Mouse (Mus musculus): ENCODE data around the gene Tor4a. TPM values are rescaled to one million over a fixed set of nuclear protein-coding genes. Genes with fewer than 3 reads are reported as not detected.

Gene Tor4a
- polyA plus RNA-seq, 1 experiment from 2014 or later = 12.8 TPM

- Histone ChIP-seq H3K4me2 (replicated peaks; ENCODE audit: low read depth, low read length) (peak overlapping the region; percentile 82), H3K27me3 (ENCODE audit: control insufficient read depth, insufficient read depth, low read length) (no peaks in the 10 kb centered on the region), H3K27ac (ENCODE audit: low read length) (peak overlapping the region; percentile 52; the same call in 1 of the 2 replicates), H3K9ac (replicated peaks; ENCODE audit: low read depth, low read length) (peak overlapping the region; percentile 33), H3K4me1 (ENCODE audit: control insufficient read depth, insufficient read depth, low read length) (peaks cover 15% of the 10 kb centered on the region), H3K36me3 (ENCODE audit: control insufficient read depth, insufficient read depth, low read length) (no peaks in the 10 kb centered on the region), H3K9me3 (ENCODE audit: control insufficient read depth, low read depth, low read length) (no peaks in the 10 kb centered on the region), H3K4me3 (ENCODE audit: low read depth, low read length) (peak overlapping the region; percentile 39)
- ATAC-seq (ENCODE audit: insufficient number of reproducible peaks, insufficient read depth, low FRiP score, low read depth) = peak; percentile 66
- 1% methylated on average over 40 of the region's 41 CpGs for WGBS
These were observed 28.6 kb downstream of the Tor4a start for GRCm38 (mm10) chr2:25167919-25168664.

- peak overlapping the region; percentile 52; the same call in 1 of the 2 replicates for H3K27ac ChIP-seq (ENCODE audit: low read length)
- WGBS = 25% methylated on average over 4 of the region's 4 CpGs
- H3K4me3 ChIP-seq (ENCODE audit: low read depth, low read length) = peak overlapping the region; percentile 39
- peak overlapping the region; percentile 18; the same call in 1 of the 2 replicates for H3K9ac ChIP-seq (replicated peaks; ENCODE audit: low read depth, low read length)
- H3K4me2 ChIP-seq (replicated peaks; ENCODE audit: low read depth, low read length) = peak overlapping the region; percentile 82
- peaks cover 11% of the 10 kb centered on the region for H3K4me1 ChIP-seq (ENCODE audit: control insufficient read depth, insufficient read depth, low read length)
- 0 out of 2 replicates have a peak, but pooled peaks have one; percentile 4 for ATAC-seq (ENCODE audit: insufficient number of reproducible peaks, insufficient read depth, low FRiP score, low read depth)
- no peaks in the 10 kb centered on the region for H3K9me3 ChIP-seq (ENCODE audit: control insufficient read depth, low read depth, low read length)
- no peaks in the 10 kb centered on the region for H3K36me3 ChIP-seq (ENCODE audit: control insufficient read depth, insufficient read depth, low read length)
- H3K27me3 ChIP-seq (ENCODE audit: control insufficient read depth, insufficient read depth, low read length) = no peaks in the 10 kb centered on the region
These were observed 29.2 kb downstream of the Tor4a start for GRCm38 (mm10) chr2:25167481-25167880.

GRCm38 (mm10) chr2:25157655-25158054, 39.0 kb downstream of the Tor4a start:
- Histone ChIP-seq H3K9me3 (ENCODE audit: control insufficient read depth, low read depth, low read length) (no peaks in the 10 kb centered on the region), H3K36me3 (ENCODE audit: control insufficient read depth, insufficient read depth, low read length) (no peaks in the 10 kb centered on the region), H3K9ac (replicated peaks; ENCODE audit: low read depth, low read length) (no peak overlapping the region), H3K27me3 (ENCODE audit: control insufficient read depth, insufficient read depth, low read length) (no peaks in the 10 kb centered on the region), H3K4me2 (replicated peaks; ENCODE audit: low read depth, low read length) (no peak overlapping the region), H3K4me3 (ENCODE audit: low read depth, low read length) (no peak overlapping the region), H3K27ac (ENCODE audit: low read length) (no peak overlapping the region), H3K4me1 (ENCODE audit: control insufficient read depth, insufficient read depth, low read length) (no peaks in the 10 kb centered on the region)
- 39% methylated on average over 2 of the region's 2 CpGs for WGBS
- no peak for ATAC-seq (ENCODE audit: insufficient number of reproducible peaks, insufficient read depth, low FRiP score, low read depth)

GRCm38 (mm10) chr2:25156990-25157389, 39.7 kb downstream of the Tor4a start:
- H3K36me3 ChIP-seq (ENCODE audit: control insufficient read depth, insufficient read depth, low read length) = no peaks in the 10 kb centered on the region
- H3K9me3 ChIP-seq (ENCODE audit: control insufficient read depth, low read depth, low read length) = no peaks in the 10 kb centered on the region
- no peak overlapping the region for H3K4me3 ChIP-seq (ENCODE audit: low read depth, low read length)
- no peaks in the 10 kb centered on the region for H3K27me3 ChIP-seq (ENCODE audit: control insufficient read depth, insufficient read depth, low read length)
- H3K4me2 ChIP-seq (replicated peaks; ENCODE audit: low read depth, low read length) = no peak overlapping the region
- H3K9ac ChIP-seq (replicated peaks; ENCODE audit: low read depth, low read length) = no peak overlapping the region
- WGBS = 47% methylated on average over 2 of the region's 2 CpGs
- no peak for ATAC-seq (ENCODE audit: insufficient number of reproducible peaks, insufficient read depth, low FRiP score, low read depth)
- no peak overlapping the region for H3K27ac ChIP-seq (ENCODE audit: low read length)
- H3K4me1 ChIP-seq (ENCODE audit: control insufficient read depth, insufficient read depth, low read length) = no peaks in the 10 kb centered on the region

- Histone ChIP-seq H3K36me3 (ENCODE audit: control insufficient read depth, insufficient read depth, low read length) (no peaks in the 10 kb centered on the region), H3K9ac (replicated peaks; ENCODE audit: low read depth, low read length) (no peak overlapping the region), H3K27me3 (ENCODE audit: control insufficient read depth, insufficient read depth, low read length) (no peaks in the 10 kb centered on the region), H3K4me1 (ENCODE audit: control insufficient read depth, insufficient read depth, low read length) (no peaks in the 10 kb centered on the region), H3K9me3 (ENCODE audit: control insufficient read depth, low read depth, low read length) (no peaks in the 10 kb centered on the region), H3K4me2 (replicated peaks; ENCODE audit: low read depth, low read length) (no peak overlapping the region), H3K4me3 (ENCODE audit: low read depth, low read length) (no peak overlapping the region), H3K27ac (ENCODE audit: low read length) (no peak overlapping the region)
- WGBS = 81% methylated on average over 3 of the region's 3 CpGs
- no peak for ATAC-seq (ENCODE audit: insufficient number of reproducible peaks, insufficient read depth, low FRiP score, low read depth)
These were observed 40.5 kb downstream of the Tor4a start for GRCm38 (mm10) chr2:25156177-25156576.

GRCm38 (mm10) chr2:25151280-25151956, 45.3 kb downstream of the Tor4a start:
- no peaks in the 10 kb centered on the region for H3K4me1 ChIP-seq (ENCODE audit: control insufficient read depth, insufficient read depth, low read length)
- H3K4me3 ChIP-seq (ENCODE audit: low read depth, low read length) = no peak overlapping the region
- ATAC-seq (ENCODE audit: insufficient number of reproducible peaks, insufficient read depth, low FRiP score, low read depth) = no peak
- no peak overlapping the region for H3K9ac ChIP-seq (replicated peaks; ENCODE audit: low read depth, low read length)
- H3K9me3 ChIP-seq (ENCODE audit: control insufficient read depth, low read depth, low read length) = no peaks in the 10 kb centered on the region
- H3K36me3 ChIP-seq (ENCODE audit: control insufficient read depth, insufficient read depth, low read length) = no peaks in the 10 kb centered on the region
- H3K27me3 ChIP-seq (ENCODE audit: control insufficient read depth, insufficient read depth, low read length) = no peaks in the 10 kb centered on the region
- H3K27ac ChIP-seq (ENCODE audit: low read length) = no peak overlapping the region
- 67% methylated on average over 4 of the region's 4 CpGs for WGBS
- H3K4me2 ChIP-seq (replicated peaks; ENCODE audit: low read depth, low read length) = no peak overlapping the region

GRCm38 (mm10) chr2:25149643-25150042, 47.0 kb downstream of the Tor4a start:
- no peaks in the 10 kb centered on the region for H3K27me3 ChIP-seq (ENCODE audit: control insufficient read depth, insufficient read depth, low read length)
- no peaks in the 10 kb centered on the region for H3K36me3 ChIP-seq (ENCODE audit: control insufficient read depth, insufficient read depth, low read length)
- no peak overlapping the region for H3K4me2 ChIP-seq (replicated peaks; ENCODE audit: low read depth, low read length)
- WGBS = 65% methylated on average over 2 of the region's 2 CpGs
- no peaks in the 10 kb centered on the region for H3K4me1 ChIP-seq (ENCODE audit: control insufficient read depth, insufficient read depth, low read length)
- ATAC-seq (ENCODE audit: insufficient number of reproducible peaks, insufficient read depth, low FRiP score, low read depth) = no peak
- no peak overlapping the region for H3K4me3 ChIP-seq (ENCODE audit: low read depth, low read length)
- no peak overlapping the region for H3K27ac ChIP-seq (ENCODE audit: low read length)
- no peak overlapping the region for H3K9ac ChIP-seq (replicated peaks; ENCODE audit: low read depth, low read length)
- no peaks in the 10 kb centered on the region for H3K9me3 ChIP-seq (ENCODE audit: control insufficient read depth, low read depth, low read length)

GRCm38 (mm10) chr2:25147892-25148291, 48.8 kb downstream of the Tor4a start:
- ATAC-seq (ENCODE audit: insufficient number of reproducible peaks, insufficient read depth, low FRiP score, low read depth) = no peak
- no peak overlapping the region for H3K4me3 ChIP-seq (ENCODE audit: low read depth, low read length)
- 51% methylated on average over 5 of the region's 5 CpGs for WGBS

More at GRCm38 (mm10) chr2:25147892-25148291, 48.8 kb downstream of the Tor4a start:
- Histone ChIP-seq H3K4me2 (replicated peaks; ENCODE audit: low read depth, low read length) (no peak overlapping the region), H3K36me3 (ENCODE audit: control insufficient read depth, insufficient read depth, low read length) (no peaks in the 10 kb centered on the region), H3K27ac (ENCODE audit: low read length) (no peak overlapping the region), H3K4me1 (ENCODE audit: control insufficient read depth, insufficient read depth, low read length) (no peaks in the 10 kb centered on the region), H3K9ac (replicated peaks; ENCODE audit: low read depth, low read length) (no peak overlapping the region), H3K9me3 (ENCODE audit: control insufficient read depth, low read depth, low read length) (no peaks in the 10 kb centered on the region), H3K27me3 (ENCODE audit: control insufficient read depth, insufficient read depth, low read length) (no peaks in the 10 kb centered on the region)
